In the genomic region with DNA sequence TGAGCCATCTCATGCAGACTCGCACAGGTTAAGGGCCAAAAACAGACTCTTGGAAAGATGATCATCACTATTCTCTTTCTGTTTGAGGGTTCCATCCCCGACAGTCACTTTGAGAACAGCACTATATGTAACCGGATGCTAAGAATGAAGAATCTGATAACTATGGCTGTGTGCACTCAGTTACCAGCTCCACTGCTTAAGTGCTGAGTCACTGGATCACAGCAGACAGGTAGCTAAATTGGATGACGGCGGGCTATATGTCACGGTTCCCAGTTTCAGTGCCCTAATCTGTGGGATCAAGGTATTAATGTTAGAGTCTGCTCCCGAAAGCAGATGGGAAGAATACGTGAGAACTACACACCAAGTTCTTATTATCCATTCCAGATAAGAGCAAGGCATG, we compare ENCODE assay signal across 13 mouse cellular contexts. TPM values are rescaled to one million over a fixed set of nuclear protein-coding genes. Genes with fewer than 3 reads are reported as not detected.
A peak's percentile ranks its signal among the peaks of the same experiment; 100 is the strongest.
DNase-seq lines count a peak whose midpoint lies in the region; ATAC-seq and TF ChIP-seq lines count a peak whose summit lies in the region.
"Had no signal": no experiment of that assay in that cellular context is flagged by ENCODE, and none has a peak within 500 bp of the region (broad histone marks: within the 10 kb centered on the region; RNA-seq: fewer than 3 reads in every experiment).

No protein-coding gene starts in this region.

- no peaks in the 10 kb centered on the region for H3K36me3 ChIP-seq in kidney, embryonic 15.5 days
- no peaks in the 10 kb centered on the region for H3K36me3 ChIP-seq in forebrain, embryonic 12.5 days (replicated peaks)
- H3K36me3 ChIP-seq in hindbrain, embryonic 16.5 days (ENCODE audit: control insufficient read depth, insufficient read depth, low read length), result no peaks in the 10 kb centered on the region
- no peaks in the 10 kb centered on the region for H3K36me3 ChIP-seq in midbrain, postnatal 0 days (ENCODE audit: insufficient read depth, low read length)

- H3K4me2 ChIP-seq in kidney, embryonic 15.5 days, result peak overlapping the region; percentile 58
- peak overlapping the region; percentile 45 for H3K4me2 ChIP-seq in forebrain, embryonic 12.5 days
- H3K4me2 ChIP-seq in hindbrain, embryonic 16.5 days (ENCODE audit: low read length), result peak overlapping the region; percentile 50
- H3K4me2 ChIP-seq in midbrain, postnatal 0 days (ENCODE audit: low read depth, low read length, poor library complexity, severe bottlenecking), result peak overlapping the region; percentile 71

- DNase-seq in kidney, postnatal 14 days, result no peak
- no peak for DNase-seq in midbrain, postnatal 0 days (ENCODE audit: low spot score)
- DNase-seq in right cerebral cortex, postnatal 4 days, result no peak
- DNase-seq in gastrocnemius, adult 2 months, result no peak
- DNase-seq in urinary bladder, adult 18-20 months (ENCODE audit: low spot score in 2 of 2), result no peak
- DNase-seq: kidney, adult 18-20 months; spleen, adult 18-20 months; thymus, postnatal 4 days had no signal

- no peaks in the 10 kb centered on the region for H3K9me3 ChIP-seq in kidney, embryonic 15.5 days (replicated peaks)
- H3K9me3 ChIP-seq in forebrain, embryonic 12.5 days, result no peaks in the 10 kb centered on the region
- no peaks in the 10 kb centered on the region for H3K9me3 ChIP-seq in hindbrain, embryonic 16.5 days (ENCODE audit: control insufficient read depth, low read length)
- H3K9me3 ChIP-seq in midbrain, postnatal 0 days (ENCODE audit: low read length), result no peaks in the 10 kb centered on the region

- ATAC-seq in kidney, embryonic 15.5 days (replicated peaks; ENCODE audit: low FRiP score), result no peak
- ATAC-seq in forebrain, embryonic 12.5 days (ENCODE audit: low FRiP score), result no peak
- no peak for ATAC-seq in hindbrain, embryonic 16.5 days
- ATAC-seq in midbrain, postnatal 0 days (ENCODE audit: low FRiP score), result no peak

- no peak for TF ChIP-seq CTCF in midbrain, postnatal 0 days (IDR thresholded peaks at IDR 0.05)
- TF ChIP-seq CTCF in gastrocnemius, adult 2 months (IDR thresholded peaks at IDR 0.05), result no peak

- H3K4me3 ChIP-seq in kidney, embryonic 15.5 days (replicated peaks), result no peak overlapping the region
- no peak overlapping the region for H3K4me3 ChIP-seq in forebrain, embryonic 12.5 days (replicated peaks)
- peak overlapping the region; percentile 30; the same call in 1 of the 2 replicates for H3K4me3 ChIP-seq in hindbrain, embryonic 16.5 days (ENCODE audit: low read length)
- H3K4me3 ChIP-seq in midbrain, postnatal 0 days (ENCODE audit: low read depth, low read length), result peak overlapping the region; percentile 39; the same call in 1 of the 2 replicates
- H3K4me3 ChIP-seq in gastrocnemius, adult 2 months, result no peak overlapping the region

- peaks cover 26% of the 10 kb centered on the region for H3K4me1 ChIP-seq in kidney, embryonic 15.5 days
- H3K4me1 ChIP-seq in forebrain, embryonic 12.5 days, result peaks cover 94% of the 10 kb centered on the region
- peaks cover 21% of the 10 kb centered on the region for H3K4me1 ChIP-seq in hindbrain, embryonic 16.5 days (ENCODE audit: control insufficient read depth, insufficient read depth, low read depth, low read length)
- H3K4me1 ChIP-seq in midbrain, postnatal 0 days (ENCODE audit: insufficient read depth, low read length), result peaks cover 9% of the 10 kb centered on the region; the same call in 1 of the 2 replicates

- under 1% methylated on average over 8 of the region's 8 CpGs for WGBS in kidney, embryonic 15.5 days
- 2% methylated on average over 8 of the region's 8 CpGs for WGBS in forebrain, embryonic 12.5 days
- WGBS in hindbrain, embryonic 16.5 days, result 1% methylated on average over 8 of the region's 8 CpGs
- WGBS in midbrain, postnatal 0 days, result 8% methylated on average over 8 of the region's 8 CpGs

- peaks cover 99% of the 10 kb centered on the region for H3K27me3 ChIP-seq in kidney, embryonic 15.5 days
- peaks cover 55% of the 10 kb centered on the region for H3K27me3 ChIP-seq in forebrain, embryonic 12.5 days
- H3K27me3 ChIP-seq in hindbrain, embryonic 16.5 days (replicated peaks; ENCODE audit: control insufficient read depth, insufficient read depth, low read length), result no peaks in the 10 kb centered on the region
- peaks cover 20% of the 10 kb centered on the region for H3K27me3 ChIP-seq in midbrain, postnatal 0 days (ENCODE audit: insufficient read depth, low read length)

- H3K9ac ChIP-seq in kidney, embryonic 15.5 days, result 0 out of 2 replicates have a peak overlapping the region, but pooled peaks have one; percentile 7
- no peak overlapping the region for H3K9ac ChIP-seq in forebrain, embryonic 12.5 days
- H3K9ac ChIP-seq in hindbrain, embryonic 16.5 days (ENCODE audit: low read depth, low read length), result no peak overlapping the region
- H3K9ac ChIP-seq in midbrain, postnatal 0 days (replicated peaks; ENCODE audit: low read length, poor library complexity, severe bottlenecking), result no peak overlapping the region

- H3K27ac ChIP-seq in kidney, embryonic 15.5 days, result no peak overlapping the region
- H3K27ac ChIP-seq in forebrain, embryonic 12.5 days, result peak overlapping the region; percentile 78
- no peak overlapping the region for H3K27ac ChIP-seq in hindbrain, embryonic 16.5 days (ENCODE audit: low read depth, low read length)
- no peak overlapping the region for H3K27ac ChIP-seq in midbrain, postnatal 0 days (ENCODE audit: low read depth, low read length)
- H3K27ac ChIP-seq in gastrocnemius, adult 2 months, result no peak overlapping the region

- intact Hi-C loops in gastrocnemius, adult 2 months (cut with DNase I), result no loop called here

RNA-seq across cellular contexts. Expression of a gene that starts 22.8 kb away (rescaled TPM):
- polyA plus RNA-seq in kidney, embryonic 15.5 days (2015; fragmentation: Nextera tagmentation; extraction: Ambion mirVana), result 0.18 and 0.53 TPM in 2 replicates
- 22.7 and 24.1 TPM in 2 replicates for polyA plus RNA-seq in forebrain, embryonic 12.5 days (2016; fragmentation: Nextera tagmentation; extraction: Ambion mirVana)
- polyA plus RNA-seq in hindbrain, embryonic 16.5 days (2015; fragmentation: Nextera tagmentation; extraction: Ambion mirVana), result 7.3 and 12.1 TPM in 2 replicates
- 2.8 and 2.9 TPM in 2 replicates for total RNA-seq in midbrain, postnatal 0 days (2014; rRNA removed)
- 0.88 and 1.0 TPM in 2 replicates for polyA plus RNA-seq in midbrain, postnatal 0 days (2015; fragmentation: Nextera tagmentation; extraction: Ambion mirVana)
- not detected for total RNA-seq in gastrocnemius, adult 2 months (2021)
- total RNA-seq: gastrocnemius, adult 18-20 months had no signal

RNA-seq across cellular contexts. Expression of a gene that starts 33.3 kb away (rescaled TPM):
- polyA plus RNA-seq in kidney, embryonic 15.5 days (2015; fragmentation: Nextera tagmentation; extraction: Ambion mirVana), result 22.1 and 23.9 TPM in 2 replicates
- polyA plus RNA-seq in forebrain, embryonic 12.5 days (2016; fragmentation: Nextera tagmentation; extraction: Ambion mirVana), result 46.9 and 47.3 TPM in 2 replicates
- 24.4 and 28.9 TPM in 2 replicates for polyA plus RNA-seq in hindbrain, embryonic 16.5 days (2015; fragmentation: Nextera tagmentation; extraction: Ambion mirVana)
- 37.0 and 55.1 TPM in 2 replicates for total RNA-seq in midbrain, postnatal 0 days (2014; rRNA removed)
- 20.5 and 21.1 TPM in 2 replicates for polyA plus RNA-seq in midbrain, postnatal 0 days (2015; fragmentation: Nextera tagmentation; extraction: Ambion mirVana)
- total RNA-seq in gastrocnemius, adult 2 months (2021), result 1 to 10 TPM; 4.0 to 5.1 TPM

RNA-seq across cellular contexts. Expression of a gene that starts 54.2 kb away (rescaled TPM):
- 15.8 and 19.6 TPM in 2 replicates for polyA plus RNA-seq in kidney, embryonic 15.5 days (2015; fragmentation: Nextera tagmentation; extraction: Ambion mirVana)
- polyA plus RNA-seq in forebrain, embryonic 12.5 days (2016; fragmentation: Nextera tagmentation; extraction: Ambion mirVana), result 4.8 and 5.4 TPM in 2 replicates
- 5.5 and 8.6 TPM in 2 replicates for polyA plus RNA-seq in hindbrain, embryonic 16.5 days (2015; fragmentation: Nextera tagmentation; extraction: Ambion mirVana)
- 10.1 and 12.6 TPM in 2 replicates for total RNA-seq in midbrain, postnatal 0 days (2014; rRNA removed)
- polyA plus RNA-seq in midbrain, postnatal 0 days (2015; fragmentation: Nextera tagmentation; extraction: Ambion mirVana), result 3.6 and 4.0 TPM in 2 replicates
- total RNA-seq in gastrocnemius, adult 2 months (2021), result 10 to 100 TPM in 1 of 2 experiments, 1 to 10 TPM in 1; 8.6 to 10.6 TPM
- total RNA-seq: CH12.LX had no signal

Comparison
In these comparisons a context has a peak if more than half of its experiments do, and no peak if none do; other contexts are left out.
1. H3K4me3 ChIP-seq: peak in hindbrain, embryonic 16.5 days (single experiment) and midbrain, postnatal 0 days (single experiment); none in kidney, embryonic 15.5 days (single experiment), forebrain, embryonic 12.5 days (single experiment) and gastrocnemius, adult 2 months (single experiment).
2. Peak in every context shown above with its lines, with median percentiles within 50 percentile points of each other: H3K4me2 ChIP-seq.